Mouse (Mus musculus): ENCODE data around the gene Rest. TPM values are rescaled to one million over a fixed set of nuclear protein-coding genes. Genes with fewer than 3 reads are reported as not detected.
A peak's percentile ranks its signal among the peaks of the same experiment; 100 is the strongest.

Rest gene
- total RNA-seq, 1 experiment from 2014 or later: 39.7 TPM

DNA sequence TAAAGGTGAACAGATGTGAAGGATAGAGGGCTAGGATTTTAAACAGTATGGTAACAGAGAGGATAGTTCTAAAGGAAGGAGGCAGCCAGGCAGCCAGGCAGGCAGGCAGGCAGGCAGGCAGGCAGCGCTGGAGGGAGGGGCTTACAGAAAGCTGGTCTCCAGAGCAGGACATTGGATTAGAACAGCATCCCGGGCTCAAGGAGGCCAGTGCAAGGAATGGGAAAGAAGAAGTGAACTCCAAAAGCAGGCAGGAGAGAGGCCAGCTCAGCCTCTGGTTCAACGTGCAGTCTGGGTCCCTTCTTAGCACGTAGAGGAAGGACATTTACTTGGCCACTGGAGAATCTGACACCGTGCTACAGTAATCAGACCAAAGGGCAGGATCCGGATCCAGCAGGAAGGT is 5.2 kb upstream of the Rest start:
- ATAC-seq (replicated peaks; ENCODE audit: insufficient number of reproducible peaks, low FRiP score, low TSS enrichment, poor library complexity, severe bottlenecking): no peak

DNA sequence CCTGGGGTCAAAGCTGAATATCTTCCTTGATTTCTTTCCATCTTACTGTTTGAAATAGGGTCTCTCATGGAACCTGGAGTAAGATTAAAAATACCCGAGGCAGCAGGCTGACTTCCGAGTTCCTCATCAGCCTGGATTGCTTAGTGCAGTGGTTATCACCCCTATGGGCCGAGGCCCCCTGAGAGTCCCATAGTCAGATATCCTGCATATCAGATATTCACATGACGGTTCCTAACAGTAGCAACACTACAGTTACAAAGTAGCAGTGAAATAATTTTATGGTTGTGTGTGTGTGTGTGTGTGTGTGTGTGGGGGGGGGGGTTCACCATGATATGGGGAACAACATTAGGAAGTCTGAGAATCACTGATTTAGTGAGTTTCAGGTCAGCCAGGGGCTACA is 4.2 kb upstream of the Rest start:
- ATAC-seq (replicated peaks; ENCODE audit: insufficient number of reproducible peaks, low FRiP score, low TSS enrichment, poor library complexity, severe bottlenecking): no peak

DNA sequence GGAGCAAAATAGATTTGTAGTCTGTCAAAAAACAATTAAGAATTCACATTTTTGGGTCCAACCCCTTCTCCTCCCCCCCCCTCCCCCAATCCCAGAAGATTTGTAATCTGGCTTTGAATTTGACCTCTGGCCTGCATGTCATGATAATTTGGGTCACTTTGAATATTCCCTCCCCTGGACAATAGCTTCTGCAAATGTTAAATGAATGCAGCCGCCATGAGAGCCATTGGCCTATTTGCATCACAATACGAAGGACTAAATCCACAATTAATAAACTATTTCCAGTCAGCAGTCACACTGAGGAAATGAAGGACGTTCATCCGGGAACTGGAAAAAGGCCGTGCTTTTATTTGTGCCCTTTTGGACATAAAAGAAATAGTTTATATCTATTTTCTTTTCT is 3.2 kb upstream of the Rest start:
- no peak for ATAC-seq (replicated peaks; ENCODE audit: insufficient number of reproducible peaks, low FRiP score, low TSS enrichment, poor library complexity, severe bottlenecking)

DNA sequence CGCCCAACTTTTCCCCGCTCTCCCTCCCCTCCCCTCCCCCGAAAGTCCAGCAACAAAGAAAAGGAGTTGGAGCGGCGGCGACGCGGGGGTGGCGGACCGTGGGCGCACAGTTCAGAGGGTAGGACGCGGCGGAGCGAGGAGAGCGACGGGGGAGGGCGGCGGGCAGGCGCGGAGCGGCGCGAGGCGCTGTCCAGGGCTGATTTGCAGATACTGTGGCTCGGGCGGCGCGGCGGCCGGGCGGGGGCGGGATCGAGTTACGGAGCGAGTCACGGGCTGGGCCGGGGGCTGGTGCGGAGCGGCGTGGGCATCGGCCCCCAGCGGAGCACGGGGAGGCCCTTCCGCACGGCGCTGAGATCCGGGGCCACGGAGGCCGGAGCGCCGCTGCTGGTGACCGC is 377 bp downstream of the Rest start:
- ATAC-seq (replicated peaks; ENCODE audit: insufficient number of reproducible peaks, low FRiP score, low TSS enrichment, poor library complexity, severe bottlenecking): no peak

DNA sequence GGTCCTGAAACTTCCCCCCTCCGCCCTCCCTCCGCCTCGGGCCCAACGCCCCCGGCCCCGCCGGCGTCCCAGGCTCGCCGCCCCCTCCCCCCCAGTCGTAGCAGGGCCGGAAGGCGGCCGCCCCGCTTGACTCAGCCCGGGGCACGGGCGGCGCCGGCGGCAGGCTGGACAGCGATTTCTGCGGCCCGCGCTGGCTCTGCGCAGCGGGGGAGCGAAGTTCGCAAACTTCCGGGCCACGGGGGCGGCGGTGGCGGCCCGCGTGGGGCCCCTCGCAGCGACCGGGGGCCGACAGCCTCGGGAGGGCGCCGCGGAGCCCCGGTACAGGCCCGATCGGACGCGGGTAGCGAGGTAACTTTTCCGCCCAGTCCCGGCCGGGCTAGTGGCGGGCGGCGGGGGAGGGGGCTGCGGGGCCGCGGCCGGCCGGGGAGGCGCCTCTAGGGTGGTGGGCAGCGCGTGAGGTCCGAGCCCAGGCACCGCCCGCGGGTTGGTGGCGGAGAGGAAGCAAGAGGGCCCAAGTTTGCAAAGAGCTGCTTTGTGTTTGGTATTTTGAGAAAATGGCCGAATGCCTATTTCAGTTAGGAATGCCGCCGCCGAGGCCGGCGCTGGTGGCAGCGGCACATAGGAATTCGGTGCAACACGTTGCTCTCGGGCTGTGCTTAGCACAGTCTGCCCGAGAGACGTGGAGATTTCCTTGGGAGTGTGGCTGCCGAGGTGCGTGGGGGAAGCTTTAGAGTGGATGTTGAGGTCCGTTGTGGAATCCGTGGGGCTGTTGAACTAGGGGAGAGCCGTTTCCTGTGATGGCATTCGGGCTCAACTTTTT is 985 bp downstream of the Rest start:
- no peak for ATAC-seq (replicated peaks; ENCODE audit: insufficient number of reproducible peaks, low FRiP score, low TSS enrichment, poor library complexity, severe bottlenecking)

DNA sequence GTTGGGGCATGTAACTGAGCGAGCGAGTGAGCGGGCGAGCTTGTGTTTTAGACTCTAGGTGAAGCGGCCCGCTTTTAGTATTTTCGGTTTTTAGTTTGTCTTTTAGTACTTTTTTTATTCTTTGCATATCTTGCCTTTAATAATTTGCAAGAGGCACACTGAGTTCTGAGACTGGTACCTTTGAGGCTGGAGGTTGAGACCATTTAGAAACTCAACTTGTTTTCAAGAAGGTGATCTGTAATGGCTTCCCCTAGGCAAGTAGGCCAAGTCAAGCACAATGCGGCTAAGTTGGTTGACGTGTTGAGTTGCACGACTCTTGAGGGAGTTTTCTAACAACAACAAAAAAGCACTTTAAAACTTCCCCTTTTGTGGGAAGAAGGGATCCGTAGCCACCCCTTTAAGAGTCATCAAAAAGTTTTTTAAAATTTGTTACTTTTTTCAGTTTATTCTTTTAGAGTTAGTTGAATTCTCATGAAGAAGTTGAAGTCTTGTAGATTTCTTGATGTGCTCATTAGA is 1.7 kb downstream of the Rest start:
- ATAC-seq (replicated peaks; ENCODE audit: insufficient number of reproducible peaks, low FRiP score, low TSS enrichment, poor library complexity, severe bottlenecking): no peak

DNA sequence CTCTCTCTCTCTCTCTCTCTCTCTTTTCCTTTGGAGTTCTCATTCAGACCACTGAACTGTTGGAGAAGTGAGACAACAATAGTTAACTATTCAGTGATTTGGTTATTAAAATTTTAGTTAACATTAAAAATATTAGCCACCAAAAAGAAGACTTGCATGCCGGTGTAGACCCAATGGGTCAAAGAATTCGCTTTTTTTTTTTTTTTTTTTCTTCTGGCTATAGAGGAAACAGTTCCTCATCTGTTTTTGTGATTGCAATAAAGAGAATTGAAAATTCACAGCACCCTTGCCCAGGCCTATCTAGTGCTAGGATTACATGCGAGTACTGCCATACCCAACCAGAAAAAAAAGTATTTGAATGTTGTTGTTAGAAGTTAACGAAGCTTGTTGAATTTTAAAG is 2.1 kb downstream of the Rest start:
- no peak for ATAC-seq (replicated peaks; ENCODE audit: insufficient number of reproducible peaks, low FRiP score, low TSS enrichment, poor library complexity, severe bottlenecking)

DNA sequence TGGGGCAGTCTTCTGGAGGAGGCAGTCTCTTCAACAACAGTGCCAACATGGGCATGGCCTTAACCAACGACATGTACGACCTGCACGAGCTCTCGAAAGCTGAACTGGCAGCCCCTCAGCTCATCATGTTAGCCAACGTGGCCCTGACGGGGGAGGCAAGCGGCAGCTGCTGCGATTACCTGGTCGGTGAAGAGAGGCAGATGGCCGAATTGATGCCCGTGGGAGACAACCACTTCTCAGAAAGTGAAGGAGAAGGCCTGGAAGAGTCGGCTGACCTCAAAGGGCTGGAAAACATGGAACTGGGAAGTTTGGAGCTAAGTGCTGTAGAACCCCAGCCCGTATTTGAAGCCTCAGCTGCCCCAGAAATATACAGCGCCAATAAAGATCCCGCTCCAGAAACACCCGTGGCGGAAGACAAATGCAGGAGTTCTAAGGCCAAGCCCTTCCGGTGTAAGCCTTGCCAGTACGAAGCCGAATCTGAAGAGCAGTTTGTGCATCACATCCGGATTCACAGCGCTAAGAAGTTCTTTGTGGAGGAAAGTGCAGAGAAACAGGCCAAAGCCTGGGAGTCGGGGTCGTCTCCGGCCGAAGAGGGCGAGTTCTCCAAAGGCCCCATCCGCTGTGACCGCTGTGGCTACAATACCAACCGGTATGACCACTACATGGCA is 2.8 kb downstream of the Rest start:
- no peak for ATAC-seq (replicated peaks; ENCODE audit: insufficient number of reproducible peaks, low FRiP score, low TSS enrichment, poor library complexity, severe bottlenecking)

DNA sequence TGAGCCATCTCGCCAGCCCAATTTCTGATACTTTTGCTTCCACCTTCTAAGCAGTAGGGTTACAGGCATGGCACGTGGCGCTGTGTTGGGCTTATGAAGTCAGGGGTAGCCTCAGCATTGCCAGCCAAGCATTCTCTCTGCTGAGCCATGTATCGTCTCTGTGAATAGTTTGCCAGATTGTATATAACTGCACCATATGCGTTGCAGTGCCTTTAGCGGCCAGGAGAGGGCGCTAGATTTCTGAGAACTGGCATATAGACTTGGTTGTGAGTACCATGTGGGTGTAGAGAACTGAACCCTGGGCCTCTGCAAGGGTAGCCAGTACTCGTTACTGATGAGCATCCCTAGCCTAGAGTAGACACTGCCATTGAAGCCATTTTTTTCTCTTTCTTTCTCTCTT is 4.1 kb downstream of the Rest start:
- no peak for ATAC-seq (replicated peaks; ENCODE audit: insufficient number of reproducible peaks, low FRiP score, low TSS enrichment, poor library complexity, severe bottlenecking)

DNA sequence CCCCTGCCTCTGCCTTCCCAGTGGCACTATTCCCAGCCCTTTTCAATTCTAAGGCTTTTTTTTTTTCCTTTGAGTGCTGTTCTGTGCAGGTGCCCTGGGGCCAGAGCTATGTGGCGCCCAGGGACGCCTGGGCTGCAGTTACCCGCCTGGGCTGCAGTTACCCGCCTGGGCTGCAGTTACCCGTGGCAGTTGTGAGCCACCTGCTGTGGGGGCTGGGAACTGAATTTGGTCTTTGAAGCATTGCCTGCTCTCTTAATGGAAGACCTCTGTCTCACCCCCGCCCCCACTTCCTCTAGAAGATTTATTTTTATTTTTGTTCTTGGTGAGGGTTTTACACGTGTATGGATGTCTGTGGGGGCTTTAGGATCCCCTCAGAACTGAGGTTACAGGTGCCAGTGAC is 7.9 kb downstream of the Rest start:
- no peak for ATAC-seq (replicated peaks; ENCODE audit: insufficient number of reproducible peaks, low FRiP score, low TSS enrichment, poor library complexity, severe bottlenecking)

DNA sequence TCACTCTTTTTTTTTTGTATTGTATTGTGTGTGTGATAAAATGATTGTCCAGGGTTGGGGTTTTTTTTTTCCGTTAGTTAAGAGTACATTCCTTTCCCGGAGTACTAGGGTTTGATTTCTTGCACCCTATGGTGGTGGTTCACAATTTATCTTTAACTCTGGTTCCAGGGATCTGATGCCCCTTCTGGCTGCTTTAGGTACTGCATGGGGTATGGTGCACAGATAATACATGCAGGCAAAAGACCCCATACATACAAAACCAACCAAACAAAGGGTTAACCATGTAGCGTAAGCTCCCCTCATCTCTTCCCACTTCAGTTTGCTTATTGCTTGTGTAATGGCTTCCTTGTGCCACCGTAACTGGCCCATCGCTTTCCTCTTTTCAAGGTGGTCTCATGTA is 10.7 kb downstream of the Rest start:
- 0 out of 2 replicates have a peak, but pooled peaks have one; percentile 37 for ATAC-seq (replicated peaks; ENCODE audit: insufficient number of reproducible peaks, low FRiP score, low TSS enrichment, poor library complexity, severe bottlenecking)

DNA sequence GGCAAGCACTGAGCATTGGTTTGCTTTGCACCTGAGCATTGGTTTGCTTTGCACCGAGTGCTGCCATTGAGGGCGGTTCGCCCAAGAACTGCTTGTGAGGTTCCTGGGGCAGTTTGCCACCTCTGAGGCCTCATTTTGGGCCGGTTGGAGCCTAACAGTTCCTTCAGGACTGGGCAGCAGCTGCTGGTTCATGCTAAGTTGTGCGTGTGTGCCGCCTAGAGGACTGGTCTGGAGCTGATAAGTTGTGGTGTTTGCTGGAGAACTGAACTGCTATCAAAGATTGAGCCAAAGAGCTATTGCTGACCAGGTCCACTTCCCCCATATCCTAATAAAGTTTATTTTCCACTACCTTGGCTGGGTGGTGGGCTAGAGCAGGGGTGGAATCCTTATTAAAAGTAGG is 11.9 kb downstream of the Rest start:
- ATAC-seq (replicated peaks; ENCODE audit: insufficient number of reproducible peaks, low FRiP score, low TSS enrichment, poor library complexity, severe bottlenecking): no peak

DNA sequence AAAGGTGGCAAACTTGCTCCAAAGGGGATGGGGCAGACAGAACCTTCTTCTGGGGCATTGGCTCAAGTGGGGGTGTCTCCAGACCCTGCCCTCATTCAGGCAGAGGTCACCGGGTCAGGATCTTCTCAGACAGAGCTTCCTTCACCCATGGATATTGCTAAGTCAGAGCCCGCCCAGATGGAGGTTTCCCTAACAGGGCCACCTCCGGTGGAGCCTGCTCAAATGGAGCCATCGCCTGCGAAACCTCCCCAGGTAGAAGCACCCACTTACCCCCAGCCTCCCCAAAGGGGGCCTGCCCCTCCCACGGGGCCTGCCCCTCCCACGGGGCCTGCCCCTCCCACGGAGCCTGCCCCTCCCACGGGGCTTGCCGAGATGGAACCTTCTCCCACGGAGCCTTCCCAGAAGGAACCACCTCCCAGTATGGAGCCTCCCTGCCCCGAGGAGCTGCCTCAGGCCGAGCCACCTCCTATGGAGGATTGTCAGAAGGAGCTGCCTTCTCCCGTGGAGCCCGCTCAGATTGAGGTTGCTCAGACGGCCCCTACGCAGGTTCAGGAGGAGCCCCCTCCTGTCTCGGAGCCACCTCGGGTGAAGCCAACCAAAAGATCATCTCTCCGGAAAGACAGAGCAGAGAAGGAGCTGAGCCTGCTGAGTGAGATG is 16.4 kb downstream of the Rest start:
- no peak for ATAC-seq (replicated peaks; ENCODE audit: insufficient number of reproducible peaks, low FRiP score, low TSS enrichment, poor library complexity, severe bottlenecking)

DNA sequence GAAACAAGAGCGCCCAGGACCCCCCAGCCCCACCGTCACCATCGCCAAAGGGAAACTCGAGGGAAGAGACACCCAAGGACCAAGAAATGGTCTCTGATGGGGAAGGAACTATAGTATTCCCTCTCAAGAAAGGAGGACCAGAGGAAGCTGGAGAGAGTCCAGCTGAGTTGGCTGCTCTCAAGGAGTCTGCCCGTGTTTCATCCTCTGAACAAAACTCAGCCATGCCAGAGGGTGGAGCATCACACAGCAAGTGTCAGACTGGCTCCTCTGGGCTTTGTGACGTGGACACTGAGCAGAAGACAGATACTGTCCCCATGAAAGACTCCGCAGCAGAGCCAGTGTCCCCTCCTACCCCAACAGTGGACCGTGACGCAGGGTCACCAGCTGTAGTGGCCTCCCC is 17.0 kb downstream of the Rest start:
- no peak for ATAC-seq (replicated peaks; ENCODE audit: insufficient number of reproducible peaks, low FRiP score, low TSS enrichment, poor library complexity, severe bottlenecking)

DNA sequence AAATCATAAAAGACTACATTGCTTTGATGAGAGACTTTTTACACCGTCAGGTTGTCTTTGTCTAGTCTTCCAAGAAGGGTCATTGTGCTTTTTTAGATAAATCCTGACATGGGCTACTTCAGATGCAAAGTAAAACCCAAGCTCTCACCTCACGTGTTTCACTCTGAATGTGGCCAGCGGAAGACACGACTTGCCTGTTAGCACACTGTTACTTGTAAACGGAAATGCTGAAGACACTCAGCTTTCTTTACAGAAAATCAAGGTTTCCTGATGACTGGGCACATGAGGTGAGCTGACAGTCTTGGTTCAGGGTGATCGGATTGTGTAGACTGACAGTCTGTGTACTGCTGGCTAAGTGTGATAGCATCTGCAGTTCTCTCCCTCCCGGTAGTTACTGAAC is 20.4 kb downstream of the Rest start:
- no peak for ATAC-seq (replicated peaks; ENCODE audit: insufficient number of reproducible peaks, low FRiP score, low TSS enrichment, poor library complexity, severe bottlenecking)

DNA sequence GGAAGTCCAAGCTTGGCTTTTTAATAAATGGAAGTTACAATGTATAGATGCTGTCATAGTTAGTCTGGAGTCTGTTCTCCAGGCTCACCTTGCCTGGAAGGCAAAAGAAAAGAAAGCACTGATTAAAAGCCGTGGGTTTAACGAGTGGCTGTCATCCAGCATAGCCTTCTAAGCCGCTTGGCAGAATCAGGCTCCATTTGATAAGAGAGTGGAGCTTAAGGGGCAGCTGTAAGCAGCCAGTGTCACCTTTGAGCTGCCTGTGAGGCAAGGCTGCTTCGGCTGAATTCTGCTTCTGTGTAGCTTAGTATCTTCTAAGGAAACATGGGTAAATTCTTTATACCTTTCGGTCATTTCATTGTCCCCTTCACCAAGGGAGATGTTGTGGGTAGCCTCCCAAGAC is 21.6 kb downstream of the Rest start:
- ATAC-seq (replicated peaks; ENCODE audit: insufficient number of reproducible peaks, low FRiP score, low TSS enrichment, poor library complexity, severe bottlenecking): no peak

DNA sequence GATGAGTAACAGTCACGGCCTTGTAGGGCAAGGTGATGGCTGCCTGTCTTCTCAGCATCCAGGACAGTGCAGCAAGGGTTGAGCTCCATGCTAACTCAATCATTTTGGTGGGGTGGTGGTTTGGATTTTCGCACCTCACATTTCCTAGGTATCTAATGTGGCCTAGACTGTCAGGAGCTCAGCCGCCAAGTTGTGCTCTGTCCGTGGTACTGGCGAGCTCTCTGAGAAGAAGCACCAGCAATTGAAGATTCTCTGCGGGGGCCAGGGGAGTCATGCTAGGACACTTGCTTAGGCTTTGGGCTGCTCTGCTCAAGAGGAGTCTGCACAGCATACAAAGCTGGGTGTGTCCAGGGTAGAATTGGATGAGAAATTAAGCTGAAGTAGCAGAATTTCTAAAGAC is 22.6 kb downstream of the Rest start:
- no peak for ATAC-seq (replicated peaks; ENCODE audit: insufficient number of reproducible peaks, low FRiP score, low TSS enrichment, poor library complexity, severe bottlenecking)

DNA sequence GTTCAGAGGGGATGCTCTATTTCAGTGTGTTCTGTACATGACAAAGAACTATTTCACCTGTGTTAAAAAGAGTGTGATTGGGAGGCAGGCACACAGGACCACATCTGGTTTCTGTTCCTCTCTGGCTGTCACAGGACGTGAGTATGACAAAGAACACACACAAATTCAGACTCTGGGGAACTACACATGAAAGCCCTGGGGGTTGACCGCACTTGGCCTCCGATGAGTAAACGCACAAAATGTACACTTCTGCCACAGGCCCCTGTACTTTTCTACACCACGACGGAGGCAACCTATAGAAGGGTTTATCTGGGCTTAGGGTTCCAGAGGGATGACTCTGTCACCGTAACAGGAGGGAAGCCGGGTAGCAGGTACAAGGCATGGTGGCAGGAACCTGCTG is 24.4 kb downstream of the Rest start:
- ATAC-seq (replicated peaks; ENCODE audit: insufficient number of reproducible peaks, low FRiP score, low TSS enrichment, poor library complexity, severe bottlenecking): no peak; the same call in 1 of the 2 replicates

DNA sequence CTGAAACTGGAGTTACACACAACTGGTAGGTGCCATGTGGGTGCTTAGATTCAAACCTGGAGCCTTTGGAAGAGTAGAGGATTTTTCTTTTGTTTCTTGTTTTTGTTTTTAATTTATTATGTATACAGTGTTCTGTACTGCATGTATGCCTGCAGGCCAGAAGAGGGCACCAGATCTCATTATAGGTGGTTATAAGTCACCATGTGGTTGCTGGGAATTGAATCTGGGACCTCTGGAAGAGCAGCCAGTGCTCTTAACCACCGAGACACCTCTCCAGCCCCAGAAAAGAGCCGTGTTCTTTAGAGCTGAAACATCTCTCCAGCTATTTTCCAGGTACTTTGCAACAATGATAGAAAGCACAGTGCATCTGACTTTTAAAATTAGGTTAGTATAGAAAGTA is 25.3 kb downstream of the Rest start:
- ATAC-seq (replicated peaks; ENCODE audit: insufficient number of reproducible peaks, low FRiP score, low TSS enrichment, poor library complexity, severe bottlenecking): no peak

Measured in monocyte, adult 5-6 weeks (primary cell).